Mouse (Mus musculus) G1E (cell line): Measurements from ENCODE around the gene Anln. TPM values are rescaled to one million over a fixed set of nuclear protein-coding genes. Genes with fewer than 3 reads are reported as not detected.

Experiments
- ATAC-seq: 2 replicates; pipeline ENCODE4 v1.8.0; 2016; ENCODE audit warnings: mild to moderate bottlenecking; ENCODE audit not compliant: insufficient number of reproducible peaks, poor library complexity, low FRiP score, severe bottlenecking; ENCODE audit errors: extremely low read depth
- DNase-seq: peaks from one replicate; pipeline ENCODE4 v3.0.0; 2012; ENCODE audit warnings: low spot score
- H3K27me3 ChIP-seq: 2 replicates; pipeline ENCODE4 v1.6.1; 2012; ENCODE audit warnings: mild to moderate bottlenecking, low read length, inconsistent platforms; ENCODE audit not compliant: insufficient read depth
- H3K36me3 ChIP-seq: replicated peaks from 2 replicates; pipeline ENCODE3; 2012; ENCODE audit warnings: mild to moderate bottlenecking, inconsistent platforms
- H3K4me1 ChIP-seq: 2 replicates; pipeline ENCODE4 v1.6.1; 2012; ENCODE audit warnings: low read depth, low read length, inconsistent platforms, mixed read lengths; ENCODE audit not compliant: insufficient read depth
- H3K4me3 ChIP-seq: 2 replicates; pipeline ENCODE4 v1.5.1; 2012; ENCODE audit warnings: low read depth, mild to moderate bottlenecking, inconsistent platforms, low read length, moderate library complexity, mixed read lengths
- H3K9me3 ChIP-seq: replicated peaks from 2 replicates; pipeline ENCODE4 v1.6.1; 2012; ENCODE audit warnings: inconsistent platforms
- CTCF ChIP-seq: IDR thresholded peaks from 2 replicates; pipeline ENCODE4 v1.5.1; 2012; ENCODE audit warnings: low read depth, low read length, inconsistent platforms, mixed read lengths
- GATA1 ChIP-seq: IDR thresholded peaks from 2 replicates; pipeline ENCODE4 v1.6.1; 2012; ENCODE audit warnings: borderline replicate concordance, low read length, inconsistent platforms, mixed read lengths
- GATA2 ChIP-seq: IDR thresholded peaks from 2 replicates; pipeline ENCODE4 v1.6.1; 2012; ENCODE audit warnings: low read depth, low read length, inconsistent platforms, borderline replicate concordance
- POLR2AphosphoS5 ChIP-seq: IDR thresholded peaks from 2 replicates; pipeline ENCODE4 v1.6.1; 2012; ENCODE audit warnings: low read depth, low read length, inconsistent platforms; ENCODE audit not compliant: insufficient replicate concordance
- TAL1 ChIP-seq: conservative IDR thresholded peaks from 2 replicates; pipeline ENCODE4 v1.6.1; 2012; ENCODE audit warnings: low read depth, low read length, inconsistent platforms, mixed read lengths
- polyA plus RNA-seq: library from polyadenylated mRNA; stranded (reverse); fragments of >175 nt; gene quantifications from 2 replicates; pipeline ENCODE4 v1.2.3, GENCODE M21; 2012
- total RNA-seq, 2 experiments: library from RNA; stranded (forward) in 1 of 2; stranded (reverse) in 1 of 2; fragments of 200-1000 nt in 1 of 2; fragments of >200 nt in 1 of 2; fragmentation: Nextera tagmentation in 1 of 2; gene quantifications; 2 replicates each; pipeline ENCODE4 v1.2.3; 2014 to 2017

Gene Anln
- total and polyA plus RNA-seq, 3 experiments, result 8.7 to 184 (median 62.4) TPM

- H3K27me3 ChIP-seq, result no peaks in the 10 kb centered on the region
- ATAC-seq (no peak), DNase-seq (no peak)
- H3K36me3 ChIP-seq, result no peaks in the 10 kb centered on the region
- H3K4me3 ChIP-seq, result no peak overlapping the region
- no peak for TF ChIP-seq CTCF
- TF ChIP-seq GATA1, result no peak
- TF ChIP-seq POLR2AphosphoS5, result no peak
- no peak for TF ChIP-seq GATA2
- TF ChIP-seq TAL1, result no peak
- H3K9me3 ChIP-seq, result no peaks in the 10 kb centered on the region
- peaks cover 16% of the 10 kb centered on the region for H3K4me1 ChIP-seq
Measured at GRCm38 (mm10) chr9:22402976-22403375, 14.0 kb upstream of the Anln start.

- Histone ChIP-seq H3K27me3 (no peaks in the 10 kb centered on the region), H3K9me3 (no peaks in the 10 kb centered on the region), H3K4me3 (no peak overlapping the region), H3K36me3 (peaks cover 9% of the 10 kb centered on the region), H3K4me1 (peaks cover 17% of the 10 kb centered on the region)
- TF ChIP-seq POLR2AphosphoS5, result no peak
- TF ChIP-seq TAL1, result no peak
- TF ChIP-seq CTCF, result no peak
- TF ChIP-seq GATA1, result no peak
- TF ChIP-seq GATA2, result no peak
- DNase-seq (no peak), ATAC-seq (no peak)
Measured at GRCm38 (mm10) chr9:22402001-22402400, 13.0 kb upstream of the Anln start.

GRCm38 (mm10) chr9:22399021-22399420 lies 10.0 kb upstream of the Anln start:
- TF ChIP-seq CTCF (no peak), TAL1 (no peak), GATA1 (no peak), GATA2 (no peak), POLR2AphosphoS5 (no peak)
- ATAC-seq, result no peak

GRCm38 (mm10) chr9:22394725-22395124 lies 5.7 kb upstream of the Anln start:
- no peak overlapping the region for H3K4me3 ChIP-seq
- peaks cover 25% of the 10 kb centered on the region for H3K36me3 ChIP-seq
- ATAC-seq (no peak), DNase-seq (no peak)
- H3K27me3 ChIP-seq, result no peaks in the 10 kb centered on the region
- TF ChIP-seq GATA2, result no peak
- no peak for TF ChIP-seq CTCF
- H3K9me3 ChIP-seq, result no peaks in the 10 kb centered on the region
- H3K4me1 ChIP-seq, result peaks cover 24% of the 10 kb centered on the region

More at GRCm38 (mm10) chr9:22399021-22399420, 10.0 kb upstream of the Anln start:
- no peak for DNase-seq
- Histone ChIP-seq H3K4me1 (peaks cover 22% of the 10 kb centered on the region), H3K27me3 (no peaks in the 10 kb centered on the region), H3K4me3 (no peak overlapping the region), H3K36me3 (peaks cover 20% of the 10 kb centered on the region), H3K9me3 (no peaks in the 10 kb centered on the region)

- no peak overlapping the region; the same call in 1 of the 2 replicates for H3K4me3 ChIP-seq
- H3K4me1 ChIP-seq, result peaks cover 35% of the 10 kb centered on the region
- no peaks in the 10 kb centered on the region for H3K9me3 ChIP-seq
- ATAC-seq, result no peak
- H3K36me3 ChIP-seq, result peaks cover 20% of the 10 kb centered on the region
- TF ChIP-seq CTCF, result no peak
- no peak for TF ChIP-seq TAL1
- no peak for TF ChIP-seq GATA2
- no peak for TF ChIP-seq POLR2AphosphoS5
- no peak for TF ChIP-seq GATA1
- no peaks in the 10 kb centered on the region for H3K27me3 ChIP-seq
- DNase-seq, result no peak
Measured at GRCm38 (mm10) chr9:22390390-22390789, 1.4 kb upstream of the Anln start.

- Histone ChIP-seq H3K27me3 (no peaks in the 10 kb centered on the region), H3K36me3 (peaks cover 21% of the 10 kb centered on the region), H3K9me3 (no peaks in the 10 kb centered on the region), H3K4me1 (peaks cover 38% of the 10 kb centered on the region), H3K4me3 (peak overlapping the region; percentile 83; the same call in 1 of the 2 replicates)
- ATAC-seq, result no peak
- TF ChIP-seq POLR2AphosphoS5 (no peak), GATA2 (no peak), CTCF (no peak), TAL1 (no peak), GATA1 (no peak)
- DNase-seq, result no peak
Measured at GRCm38 (mm10) chr9:22389736-22390245, 803 bp upstream of the Anln start.

GRCm38 (mm10) chr9:22388401-22388980 lies 497 bp downstream of the Anln start:
- Histone ChIP-seq H3K4me1 (peaks cover 45% of the 10 kb centered on the region), H3K4me3 (peak overlapping the region; percentile 83), H3K9me3 (no peaks in the 10 kb centered on the region), H3K36me3 (peaks cover 24% of the 10 kb centered on the region), H3K27me3 (no peaks in the 10 kb centered on the region)
- ATAC-seq, result 0 out of 2 replicates have a peak, but pooled peaks have one; percentile 12
- peak; percentile 37 for DNase-seq
- no peak for TF ChIP-seq CTCF
- TF ChIP-seq GATA1, result no peak
- TF ChIP-seq TAL1, result no peak
- TF ChIP-seq GATA2, result no peak
- TF ChIP-seq POLR2AphosphoS5, result no peak
